Mouse (Mus musculus): ENCODE results near the gene Cyfip2.

Cyfip2 gene

GRCm38 (mm10) chr11:46276778-46277177 lies 35.9 kb downstream of the Cyfip2 start:
- 40% methylated on average over 5 of the region's 5 CpGs for WGBS

- 80% methylated on average over 8 of the region's 8 CpGs for WGBS
Observed at GRCm38 (mm10) chr11:46276168-46276567, 36.5 kb downstream of the Cyfip2 start.

GRCm38 (mm10) chr11:46275302-46275701 lies 37.4 kb downstream of the Cyfip2 start:
- WGBS = 9% methylated on average over 6 of the region's 6 CpGs

GRCm38 (mm10) chr11:46273969-46274368 lies 38.7 kb downstream of the Cyfip2 start:
- WGBS = 96% methylated on average over 3 of the region's 3 CpGs

- WGBS = 74% methylated on average over 8 of the region's 8 CpGs
Observed at GRCm38 (mm10) chr11:46272058-46272681, 40.5 kb downstream of the Cyfip2 start.

GRCm38 (mm10) chr11:46269893-46270292 lies 42.8 kb downstream of the Cyfip2 start:
- WGBS = 54% methylated on average over 3 of the region's 3 CpGs

- 76% methylated on average over 9 of the region's 9 CpGs for WGBS
Observed at GRCm38 (mm10) chr11:46269391-46269790, 43.3 kb downstream of the Cyfip2 start.

- WGBS = 9% methylated on average over 7 of the region's 7 CpGs
Observed at GRCm38 (mm10) chr11:46268991-46269390, 43.7 kb downstream of the Cyfip2 start.

GRCm38 (mm10) chr11:46265031-46265786 lies 47.5 kb downstream of the Cyfip2 start:
- WGBS = 82% methylated on average over 11 of the region's 11 CpGs

- WGBS = 80% methylated on average over 3 of the region's 3 CpGs
Observed at GRCm38 (mm10) chr11:46264584-46264983, 48.1 kb downstream of the Cyfip2 start.

- WGBS = 74% methylated on average over 11 of the region's 11 CpGs
Observed at GRCm38 (mm10) chr11:46263291-46263690, 49.4 kb downstream of the Cyfip2 start.

- 75% methylated on average over 3 of the region's 3 CpGs for WGBS
Observed at GRCm38 (mm10) chr11:46262854-46263253, 49.8 kb downstream of the Cyfip2 start.

GRCm38 (mm10) chr11:46258749-46259148 lies 53.9 kb downstream of the Cyfip2 start:
- 90% methylated on average over 8 of the region's 8 CpGs for WGBS

- WGBS = 42% methylated on average over 4 of the region's 4 CpGs
Observed at GRCm38 (mm10) chr11:46258207-46258606, 54.5 kb downstream of the Cyfip2 start.

- 91% methylated on average over 2 of the region's 2 CpGs for WGBS
Observed at GRCm38 (mm10) chr11:46255291-46255690, 57.4 kb downstream of the Cyfip2 start.

- 29% methylated on average over 7 of the region's 7 CpGs for WGBS
Observed at GRCm38 (mm10) chr11:46251994-46252393, 60.7 kb downstream of the Cyfip2 start.

GRCm38 (mm10) chr11:46248352-46248751 lies 64.3 kb downstream of the Cyfip2 start:
- WGBS = 77% methylated on average over 3 of the region's 3 CpGs

GRCm38 (mm10) chr11:46246393-46246792 lies 66.3 kb downstream of the Cyfip2 start:
- WGBS = 60% methylated on average over 7 of the region's 7 CpGs

- WGBS = 44% methylated on average over 8 of the region's 8 CpGs
Observed at GRCm38 (mm10) chr11:46245926-46246325, 66.7 kb downstream of the Cyfip2 start.

GRCm38 (mm10) chr11:46244731-46245604 lies 67.7 kb downstream of the Cyfip2 start:
- 56% methylated on average over 23 of the region's 23 CpGs for WGBS

GRCm38 (mm10) chr11:46241985-46242384 lies 70.7 kb downstream of the Cyfip2 start:
- 92% methylated on average over 8 of the region's 8 CpGs for WGBS

GRCm38 (mm10) chr11:46241150-46241673 lies 71.4 kb downstream of the Cyfip2 start:
- WGBS = 93% methylated on average over 7 of the region's 7 CpGs
